Mouse (Mus musculus) hindbrain, embryonic 10.5 days (tissue): ENCODE measurements at regions not wholly inside any gene's neighbourhood (a gene's known extent, or its start where the extent isn't known, plus 50 kb on each side); places are given as distances from the start of the nearest gene placed in this dataset.

Experiments
- DNase-seq: peaks from one replicate; pipeline ENCODE4 v3.0.0-alpha.2; 2017; ENCODE audit warnings: low spot score
- H3K27ac ChIP-seq: fragments of 300-500 bp; sonication (generic); 2 replicates; pipeline ENCODE4 v1.5.1; 2016; ENCODE audit warnings: mild to moderate bottlenecking, moderate library complexity
- H3K27me3 ChIP-seq: fragments of 300-500 bp; sonication (generic); 2 replicates; pipeline ENCODE4 v1.6.1; 2016; ENCODE audit warnings: mild to moderate bottlenecking; ENCODE audit not compliant: poor library complexity, insufficient read depth, severe bottlenecking
- H3K36me3 ChIP-seq: fragments of 300-500 bp; sonication (generic); 2 replicates; pipeline ENCODE4 v1.6.1; 2016; ENCODE audit warnings: mild to moderate bottlenecking, moderate library complexity
- H3K4me1 ChIP-seq: fragments of 300-500 bp; sonication (generic); replicated peaks from 2 replicates; pipeline ENCODE4 v1.6.1; 2016; ENCODE audit warnings: mild to moderate bottlenecking
- H3K4me3 ChIP-seq: fragments of 300-500 bp; sonication (generic); 2 replicates; pipeline ENCODE4 v1.5.1; 2016; ENCODE audit warnings: mild to moderate bottlenecking, moderate library complexity
- H3K9me3 ChIP-seq: fragments of 300-500 bp; sonication (generic); 2 replicates; pipeline ENCODE4 v1.6.1; 2016; ENCODE audit warnings: mild to moderate bottlenecking, moderate library complexity
- WGBS: fragments of 180-500 bp; shearing (Covaris S2); methylation state at CpG from one replicate; pipeline ENCODE4 v1.1.7; 2016; 5-methylcytosine and 5-hydroxymethylcytosine counted together

DNA sequence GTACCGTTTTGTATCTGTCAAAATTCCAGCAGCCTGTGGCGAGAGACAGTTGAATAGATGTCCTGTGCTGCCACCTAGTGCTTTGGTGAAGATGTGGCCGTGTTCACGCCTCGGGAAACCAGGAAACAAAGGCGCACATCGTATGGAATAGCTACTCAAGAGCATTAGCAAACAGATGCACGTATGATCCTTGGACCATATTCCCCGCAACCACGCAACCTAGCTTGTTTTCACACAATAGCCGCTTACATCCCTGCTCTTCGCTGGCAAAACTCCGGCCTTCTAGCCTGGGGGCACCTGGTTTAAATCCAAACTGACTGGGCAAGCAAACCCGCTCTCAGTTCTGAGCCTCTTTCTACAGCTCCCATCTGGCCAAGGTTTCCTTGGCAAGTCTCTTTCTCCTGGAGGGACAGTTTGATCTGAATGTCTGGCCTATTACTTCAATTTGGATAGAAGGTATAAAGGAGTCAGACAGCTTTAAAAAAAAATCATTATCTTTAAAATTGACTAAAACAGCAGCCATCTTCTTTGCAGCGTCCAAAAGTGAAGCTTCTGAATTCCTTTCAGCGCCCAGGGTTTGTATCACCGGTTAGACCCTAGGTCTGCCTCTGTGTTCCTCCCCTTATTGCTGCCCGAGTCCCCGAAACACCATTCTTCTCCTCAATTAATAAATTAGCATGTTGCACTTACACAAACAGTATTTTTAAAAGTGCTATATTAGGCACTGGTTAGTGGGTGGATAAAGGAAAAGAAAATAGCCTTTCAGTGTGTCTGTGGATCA lies 295.0 kb upstream of the Prkd1 start:
- DNase-seq = peak; percentile 75
- Histone ChIP-seq H3K27me3 (peaks cover 13% of the 10 kb centered on the region), H3K9me3 (0 out of 2 replicates have a peak, but pooled peaks cover 2% of the 10 kb centered on the region), H3K4me3 (peak overlapping the region; percentile 44), H3K4me1 (no peaks in the 10 kb centered on the region), H3K27ac (peak overlapping the region; percentile 76), H3K36me3 (no peaks in the 10 kb centered on the region)
- WGBS = 30% methylated on average over 19 of the region's 19 CpGs

DNA sequence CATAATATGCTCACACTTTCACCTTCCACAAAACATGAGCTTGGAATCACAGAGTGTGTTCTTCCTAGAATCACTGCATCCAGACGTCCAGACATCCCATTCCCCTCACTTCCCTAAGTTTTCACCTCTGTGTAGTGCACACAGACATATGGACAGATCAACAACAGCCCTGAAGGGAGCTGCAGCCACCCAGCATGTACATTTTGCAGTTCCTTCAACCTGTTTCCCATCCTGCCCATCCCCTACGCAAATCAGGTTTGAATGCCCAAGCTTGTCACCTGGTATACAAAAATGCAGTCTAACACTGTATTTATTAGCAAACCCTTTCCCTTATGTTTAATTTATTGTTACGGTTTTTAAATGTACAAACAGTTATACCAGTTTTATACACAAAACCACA lies 294.4 kb upstream of the Prkd1 start:
- H3K9me3 ChIP-seq = 0 out of 2 replicates have a peak, but pooled peaks cover 2% of the 10 kb centered on the region
- peaks cover 13% of the 10 kb centered on the region for H3K27me3 ChIP-seq
- no peaks in the 10 kb centered on the region for H3K4me1 ChIP-seq
- DNase-seq = no peak
- no peaks in the 10 kb centered on the region for H3K36me3 ChIP-seq
- no peak overlapping the region for H3K27ac ChIP-seq
- no peak overlapping the region for H3K4me3 ChIP-seq
- 50% methylated on average over 3 of the region's 3 CpGs for WGBS

DNA sequence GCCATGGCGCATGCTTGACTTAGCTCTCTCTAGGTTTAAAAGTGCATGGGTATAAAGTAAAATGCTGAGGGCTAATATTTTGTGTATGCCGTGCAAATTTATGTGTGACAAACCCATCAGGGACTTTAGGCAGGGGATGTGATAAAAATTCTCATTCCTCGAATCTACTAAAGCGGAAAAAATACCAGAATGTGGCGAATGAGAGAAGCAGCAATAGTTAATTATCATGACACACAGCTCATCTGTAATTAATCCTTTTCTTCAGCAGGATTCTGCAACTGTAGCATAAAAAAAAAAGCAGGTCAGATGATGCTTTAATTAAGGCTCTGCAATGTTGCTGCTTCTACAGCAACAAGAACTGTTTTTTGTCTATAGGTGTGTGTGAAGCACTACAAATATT lies 286.6 kb upstream of the Prkd1 start:
- no peak for DNase-seq
- Histone ChIP-seq H3K4me3 (no peak overlapping the region), H3K27me3 (no peaks in the 10 kb centered on the region), H3K36me3 (no peaks in the 10 kb centered on the region), H3K27ac (no peak overlapping the region), H3K4me1 (no peaks in the 10 kb centered on the region), H3K9me3 (no peaks in the 10 kb centered on the region)
- WGBS = 85% methylated on average over 5 of the region's 5 CpGs

DNA sequence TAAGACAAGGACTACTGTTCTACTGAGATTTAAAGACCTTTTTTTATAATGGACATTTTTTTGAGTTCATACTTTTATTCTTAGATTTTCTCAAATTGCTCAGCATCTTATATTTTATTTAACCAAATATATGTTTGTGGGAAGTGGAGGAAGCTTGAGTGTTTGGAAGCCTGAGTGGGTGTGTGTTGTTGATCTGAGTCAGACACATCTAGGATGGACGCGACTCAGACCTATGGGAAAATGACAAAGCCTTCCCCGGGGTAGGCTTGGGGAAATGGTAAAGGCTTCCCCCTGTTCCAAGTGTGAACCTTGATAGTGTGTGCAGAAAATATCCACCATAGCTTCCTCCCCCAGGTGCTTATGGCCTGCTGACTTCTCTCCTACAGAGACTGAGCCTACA lies 283.6 kb upstream of the Prkd1 start:
- no peak for DNase-seq
- Histone ChIP-seq H3K4me1 (no peaks in the 10 kb centered on the region), H3K9me3 (no peaks in the 10 kb centered on the region), H3K27me3 (no peaks in the 10 kb centered on the region), H3K36me3 (no peaks in the 10 kb centered on the region), H3K27ac (no peak overlapping the region), H3K4me3 (no peak overlapping the region)
- 97% methylated on average over 3 of the region's 3 CpGs for WGBS

DNA sequence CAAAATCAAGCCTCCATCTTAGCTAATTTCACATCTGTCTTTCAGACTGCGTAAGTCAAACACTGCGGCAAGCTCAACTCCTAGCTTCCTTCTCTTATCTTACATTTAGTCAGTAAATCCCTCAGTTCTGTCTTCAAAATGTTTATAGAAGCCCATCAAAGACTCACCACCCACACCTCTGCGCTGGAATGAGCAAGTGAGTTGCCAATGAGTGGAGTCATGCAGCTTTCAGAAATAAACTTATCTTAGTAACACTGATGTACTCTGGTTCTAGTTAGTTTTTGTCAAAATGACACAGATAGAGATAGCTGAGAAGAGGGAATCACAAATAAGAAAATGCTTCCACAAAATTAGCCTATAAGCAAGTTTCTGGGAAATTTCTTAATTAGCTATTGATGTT lies 280.7 kb upstream of the Prkd1 start:
- no peak overlapping the region for H3K27ac ChIP-seq
- no peaks in the 10 kb centered on the region for H3K27me3 ChIP-seq
- H3K4me1 ChIP-seq = no peaks in the 10 kb centered on the region
- no peak for DNase-seq
- H3K9me3 ChIP-seq = no peaks in the 10 kb centered on the region
- WGBS = 89% methylated on average over 3 of the region's 3 CpGs
- no peaks in the 10 kb centered on the region for H3K36me3 ChIP-seq
- H3K4me3 ChIP-seq = no peak overlapping the region

- DNase-seq = no peak
- Histone ChIP-seq H3K27ac (no peak overlapping the region), H3K4me1 (no peaks in the 10 kb centered on the region), H3K9me3 (no peaks in the 10 kb centered on the region), H3K36me3 (no peaks in the 10 kb centered on the region), H3K27me3 (no peaks in the 10 kb centered on the region), H3K4me3 (no peak overlapping the region)
- WGBS = 39% methylated on average over 2 of the region's 2 CpGs
Observed at GRCm38 (mm10) chr12:50926234-50926633, 277.3 kb upstream of the Prkd1 start.

- Histone ChIP-seq H3K27ac (no peak overlapping the region), H3K36me3 (no peaks in the 10 kb centered on the region), H3K4me1 (no peaks in the 10 kb centered on the region), H3K9me3 (0 out of 2 replicates have a peak, but pooled peaks cover 6% of the 10 kb centered on the region), H3K4me3 (no peak overlapping the region), H3K27me3 (no peaks in the 10 kb centered on the region)
- 78% methylated on average over 1 of the region's 1 CpGs for WGBS
- DNase-seq = no peak
Observed at GRCm38 (mm10) chr12:50921739-50922138, 272.8 kb upstream of the Prkd1 start.

DNA sequence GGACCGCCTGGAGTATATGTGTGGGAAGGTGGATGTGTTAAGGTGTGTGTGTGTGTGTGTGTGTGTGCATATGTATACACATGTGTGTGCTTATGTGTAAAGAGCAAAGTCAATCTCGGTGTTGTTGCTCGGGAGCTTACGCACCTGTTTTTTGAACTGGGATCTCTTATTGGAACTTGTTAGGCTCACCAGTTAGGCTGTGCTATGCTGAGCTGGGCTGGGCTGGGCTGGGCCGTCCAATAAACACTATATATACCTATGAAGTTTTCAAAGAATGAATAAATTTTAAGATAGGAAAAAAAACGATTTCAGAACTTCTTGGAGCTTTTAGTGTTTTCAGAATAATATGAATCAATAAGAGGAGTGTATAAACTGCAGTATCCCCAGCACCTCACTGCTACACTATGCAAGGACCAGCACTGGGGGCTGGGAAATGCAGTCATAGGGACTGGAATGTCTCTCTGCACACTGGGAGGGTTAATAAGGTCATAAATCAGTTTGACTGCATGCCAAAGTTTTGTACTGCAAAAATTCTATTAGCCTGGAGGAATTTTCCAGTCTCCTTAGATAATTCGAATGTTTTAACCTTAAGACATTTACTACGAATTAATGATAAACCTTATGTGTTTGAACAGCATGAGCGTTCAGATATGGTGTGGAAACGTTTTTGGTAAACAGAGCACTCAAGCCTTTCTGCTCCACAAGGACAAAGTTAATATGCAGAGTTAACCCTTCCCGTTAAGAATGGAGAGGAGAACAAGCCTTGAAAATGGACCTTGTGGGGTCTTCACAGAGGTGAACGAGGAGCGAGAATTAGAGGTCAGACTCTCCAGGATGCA lies 250.9 kb upstream of the Prkd1 start:
- Histone ChIP-seq H3K4me1 (no peaks in the 10 kb centered on the region), H3K27me3 (no peaks in the 10 kb centered on the region), H3K9me3 (no peaks in the 10 kb centered on the region), H3K4me3 (no peak overlapping the region), H3K36me3 (no peaks in the 10 kb centered on the region), H3K27ac (no peak overlapping the region)
- DNase-seq = no peak
- WGBS = 85% methylated on average over 13 of the region's 13 CpGs

DNA sequence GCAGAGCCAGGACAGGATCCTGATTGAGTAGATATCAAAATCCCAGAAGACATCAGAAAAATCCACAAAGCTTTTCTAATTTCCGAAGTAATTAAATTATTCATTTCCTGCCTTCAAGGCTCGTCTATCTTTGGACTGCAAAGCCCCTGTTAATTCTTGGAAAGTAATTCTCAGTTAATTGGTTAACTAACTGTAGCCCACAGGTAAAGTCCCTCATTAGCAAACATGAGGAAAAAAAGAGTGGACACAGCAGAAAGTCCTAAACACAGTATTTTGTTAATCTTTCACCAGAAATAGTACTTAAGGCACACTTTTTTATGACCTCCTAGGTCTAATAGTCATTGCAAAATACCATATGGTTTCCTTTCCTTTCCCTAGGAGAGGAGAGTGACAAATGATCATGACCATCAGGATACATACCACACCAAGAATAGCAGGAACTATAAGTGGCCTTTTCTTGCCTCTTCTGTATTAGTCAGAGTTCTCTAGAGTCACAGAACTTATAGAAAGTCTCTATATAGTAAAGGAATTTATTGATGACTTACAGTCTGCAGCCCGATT lies 248.8 kb upstream of the Prkd1 start:
- no peak for DNase-seq
- Histone ChIP-seq H3K27me3 (no peaks in the 10 kb centered on the region), H3K4me1 (no peaks in the 10 kb centered on the region), H3K36me3 (no peaks in the 10 kb centered on the region), H3K9me3 (no peaks in the 10 kb centered on the region), H3K27ac (no peak overlapping the region), H3K4me3 (no peak overlapping the region)
- WGBS = 91% methylated on average over 3 of the region's 3 CpGs

DNA sequence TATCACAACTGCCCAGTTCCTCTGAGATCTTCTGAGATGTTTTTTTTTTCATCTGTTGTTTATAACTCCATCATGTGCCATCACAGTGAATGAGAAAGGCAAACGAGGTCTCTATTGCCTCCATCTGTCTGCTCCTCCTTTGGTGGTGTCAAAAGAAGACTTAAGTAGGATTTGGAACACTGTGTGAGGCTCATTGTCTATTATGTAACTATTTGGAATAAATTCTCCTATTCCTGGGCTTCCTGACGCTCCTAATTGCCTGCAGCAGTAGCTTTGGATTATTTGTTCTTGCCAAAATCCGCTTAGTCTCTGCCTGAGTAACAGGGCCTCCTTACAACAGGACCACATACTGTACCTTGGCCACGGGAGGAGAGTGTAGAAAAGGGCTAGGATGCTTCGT lies 244.7 kb upstream of the Prkd1 start:
- Histone ChIP-seq H3K36me3 (no peaks in the 10 kb centered on the region), H3K27ac (no peak overlapping the region), H3K27me3 (no peaks in the 10 kb centered on the region), H3K4me1 (no peaks in the 10 kb centered on the region), H3K9me3 (no peaks in the 10 kb centered on the region), H3K4me3 (no peak overlapping the region)
- 69% methylated on average over 5 of the region's 5 CpGs for WGBS
- no peak for DNase-seq

DNA sequence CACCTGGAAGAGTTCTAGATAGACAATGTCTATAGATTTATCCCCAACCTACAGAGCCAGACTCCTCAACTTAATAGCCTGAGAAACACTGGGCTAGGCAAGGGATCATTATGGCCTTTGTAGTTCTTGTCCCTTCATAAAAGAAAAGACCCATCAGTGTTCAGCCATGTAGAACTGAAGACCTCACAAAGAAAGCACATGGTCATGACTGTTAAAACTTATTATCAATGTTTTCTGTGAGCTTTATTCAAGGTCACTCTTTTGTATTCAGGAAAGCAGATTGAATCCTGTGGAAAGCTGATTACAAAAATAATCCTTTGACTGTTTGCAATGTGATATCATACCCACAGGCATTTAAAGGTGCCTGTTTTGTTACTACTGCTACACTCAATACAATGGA lies 226.9 kb upstream of the Prkd1 start:
- Histone ChIP-seq H3K4me1 (no peaks in the 10 kb centered on the region), H3K27ac (no peak overlapping the region), H3K36me3 (no peaks in the 10 kb centered on the region), H3K4me3 (no peak overlapping the region), H3K9me3 (no peaks in the 10 kb centered on the region), H3K27me3 (no peaks in the 10 kb centered on the region)
- no peak for DNase-seq

- no peak for DNase-seq
- no peaks in the 10 kb centered on the region for H3K9me3 ChIP-seq
- no peak overlapping the region for H3K4me3 ChIP-seq
- no peaks in the 10 kb centered on the region for H3K36me3 ChIP-seq
- WGBS = 89% methylated on average over 4 of the region's 4 CpGs
- no peak overlapping the region for H3K27ac ChIP-seq
- no peaks in the 10 kb centered on the region for H3K27me3 ChIP-seq
- H3K4me1 ChIP-seq = no peaks in the 10 kb centered on the region
Observed at GRCm38 (mm10) chr12:50874024-50874398, 225.1 kb upstream of the Prkd1 start.

DNA sequence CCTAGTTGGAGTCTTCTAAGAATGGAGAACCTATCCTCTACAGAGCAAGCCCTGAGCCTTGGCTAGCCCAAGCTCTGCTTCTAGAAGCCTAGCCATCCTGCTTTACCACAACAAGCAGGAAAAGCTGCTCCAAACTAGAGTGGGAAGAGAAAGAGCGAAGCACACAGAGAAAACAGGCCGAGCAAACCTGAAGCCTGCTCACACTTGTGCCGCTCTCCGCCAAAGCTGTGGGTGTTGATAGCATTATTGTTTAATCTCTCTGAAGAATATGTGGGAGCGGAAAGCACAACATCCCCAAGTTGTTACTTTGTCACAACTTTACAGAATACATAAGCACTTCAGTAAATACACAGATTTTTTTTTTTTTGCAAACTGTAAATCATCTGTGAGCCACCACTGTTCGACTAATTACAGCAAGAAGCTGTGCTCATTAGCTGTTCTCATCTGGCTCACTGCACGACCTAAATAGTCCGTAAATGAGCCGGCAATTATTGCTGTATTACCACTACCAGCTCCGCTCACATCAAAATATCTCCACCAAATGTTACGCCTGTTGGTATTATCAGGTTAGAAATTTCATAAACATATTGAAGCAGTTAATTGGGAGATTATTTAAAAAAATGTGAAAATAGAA lies 224.6 kb upstream of the Prkd1 start:
- no peak overlapping the region for H3K4me3 ChIP-seq
- 89% methylated on average over 11 of the region's 11 CpGs for WGBS
- no peaks in the 10 kb centered on the region for H3K4me1 ChIP-seq
- no peaks in the 10 kb centered on the region for H3K9me3 ChIP-seq
- DNase-seq = no peak
- no peak overlapping the region for H3K27ac ChIP-seq
- no peaks in the 10 kb centered on the region for H3K27me3 ChIP-seq
- H3K36me3 ChIP-seq = no peaks in the 10 kb centered on the region
